Mouse (Mus musculus) heart, embryonic 13.5 days (tissue): ENCODE measurements at regions not wholly inside any gene's neighbourhood (a gene's known extent, or its start where the extent isn't known, plus 50 kb on each side); places are given as distances from the start of the nearest gene placed in this dataset.

Experiments
- ATAC-seq: fragments of 200-750 bp; cut with Nextera tagmentation; 2 replicates; pipeline ENCODE4 v1.8.0; 2017; ENCODE audit warnings: moderate TSS enrichment; ENCODE audit not compliant: insufficient number of reproducible peaks, low FRiP score, low TSS enrichment; ENCODE audit errors: extremely low read depth
- H3K27ac ChIP-seq: fragments of 300-500 bp; sonication (generic); replicated peaks from 2 replicates; pipeline ENCODE4 v1.5.1; 2015; ENCODE audit warnings: moderate library complexity, mild to moderate bottlenecking, inconsistent platforms
- H3K27me3 ChIP-seq: fragments of 300-500 bp; sonication (generic); replicated peaks from 2 replicates; pipeline ENCODE4 v1.6.1; 2015; ENCODE audit warnings: mild to moderate bottlenecking, inconsistent platforms
- H3K36me3 ChIP-seq: fragments of 300-500 bp; sonication (generic); 2 replicates; pipeline ENCODE4 v1.6.1; 2015; ENCODE audit warnings: mild to moderate bottlenecking, inconsistent platforms
- H3K4me1 ChIP-seq: fragments of 300-500 bp; sonication (generic); 2 replicates; pipeline ENCODE4 v1.6.1; 2015; ENCODE audit warnings: inconsistent platforms
- H3K4me2 ChIP-seq: fragments of 300-500 bp; sonication (generic); 2 replicates; pipeline ENCODE4 v1.6.1; 2015; ENCODE audit warnings: inconsistent platforms, mild to moderate bottlenecking, moderate library complexity
- H3K4me3 ChIP-seq: fragments of 300-500 bp; sonication (generic); 2 replicates; pipeline ENCODE4 v1.5.1; 2015; ENCODE audit warnings: moderate library complexity, mild to moderate bottlenecking, inconsistent platforms
- H3K9ac ChIP-seq: fragments of 300-500 bp; sonication (generic); 2 replicates; pipeline ENCODE4 v1.6.1; 2015; ENCODE audit warnings: inconsistent platforms, mild to moderate bottlenecking, moderate library complexity
- H3K9me3 ChIP-seq: fragments of 300-500 bp; sonication (generic); 2 replicates; pipeline ENCODE4 v1.6.1; 2016; ENCODE audit warnings: inconsistent platforms
- WGBS: fragments of 180-500 bp; shearing (Covaris S2); methylation state at CpG from one replicate; pipeline ENCODE4 v1.1.7; 2015; ENCODE audit warnings: mixed read lengths; 5-methylcytosine and 5-hydroxymethylcytosine counted together

- peak; percentile 66; the same call in 1 of the 2 replicates for ATAC-seq
Measured at GRCm38 (mm10) chr6:31658447-31659199, 94.8 kb upstream of the Podxl start.

DNA sequence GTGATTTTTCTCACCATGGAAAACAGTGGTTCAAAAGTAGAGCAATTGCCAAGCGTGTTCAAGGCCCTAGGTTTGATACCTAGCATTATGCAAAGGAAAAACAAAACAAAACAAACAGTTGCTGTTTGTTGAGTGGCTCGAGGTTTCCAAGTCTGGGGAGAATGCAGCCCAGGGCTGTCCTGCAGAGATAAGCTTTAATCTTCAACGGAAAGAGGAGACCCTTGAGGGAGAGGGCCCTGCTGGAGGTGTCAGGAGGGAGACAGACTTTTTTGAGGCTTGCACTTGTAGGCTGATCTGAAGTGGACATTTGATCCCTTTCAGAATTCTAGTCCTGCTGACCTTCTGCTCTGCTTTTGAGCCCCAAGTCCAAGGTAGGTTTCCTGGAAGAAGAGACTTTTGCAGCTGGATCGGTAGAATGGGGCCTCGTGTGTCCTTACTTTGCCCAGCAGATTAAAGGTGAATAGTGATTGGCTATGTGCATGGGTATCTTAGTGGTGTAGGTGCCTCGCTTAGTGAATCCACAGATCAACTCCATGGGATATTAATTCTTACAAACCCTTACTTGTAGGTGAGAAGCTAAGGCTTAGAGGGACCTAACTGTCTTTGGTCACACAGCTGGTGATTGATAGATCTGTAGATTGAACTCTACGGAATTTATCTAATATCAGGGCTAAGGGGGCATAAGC lies 87.2 kb upstream of the Podxl start:
- no peak overlapping the region for H3K9ac ChIP-seq
- H3K9me3 ChIP-seq, result no peaks in the 10 kb centered on the region
- H3K27me3 ChIP-seq, result no peaks in the 10 kb centered on the region
- H3K4me1 ChIP-seq, result 0 out of 2 replicates have a peak, but pooled peaks cover 3% of the 10 kb centered on the region
- no peak overlapping the region for H3K27ac ChIP-seq
- no peak for ATAC-seq
- peak overlapping the region; percentile 42; the same call in 1 of the 2 replicates for H3K4me2 ChIP-seq
- WGBS, result 45% methylated on average over 7 of the region's 7 CpGs
- no peak overlapping the region for H3K4me3 ChIP-seq
- no peaks in the 10 kb centered on the region for H3K36me3 ChIP-seq

More at GRCm38 (mm10) chr6:31658447-31659199, 94.8 kb upstream of the Podxl start:
- no peak overlapping the region for H3K9ac ChIP-seq
- H3K4me3 ChIP-seq, result peak overlapping the region; percentile 23; the same call in 1 of the 2 replicates
- 0 out of 2 replicates have a peak overlapping the region, but pooled peaks have one; percentile 20 for H3K27ac ChIP-seq
- WGBS, result 71% methylated on average over 19 of the region's 19 CpGs
- H3K36me3 ChIP-seq, result no peaks in the 10 kb centered on the region
- H3K27me3 ChIP-seq, result peaks cover 16% of the 10 kb centered on the region
- no peaks in the 10 kb centered on the region for H3K4me1 ChIP-seq
- H3K9me3 ChIP-seq, result no peaks in the 10 kb centered on the region
- peak overlapping the region; percentile 43 for H3K4me2 ChIP-seq

DNA sequence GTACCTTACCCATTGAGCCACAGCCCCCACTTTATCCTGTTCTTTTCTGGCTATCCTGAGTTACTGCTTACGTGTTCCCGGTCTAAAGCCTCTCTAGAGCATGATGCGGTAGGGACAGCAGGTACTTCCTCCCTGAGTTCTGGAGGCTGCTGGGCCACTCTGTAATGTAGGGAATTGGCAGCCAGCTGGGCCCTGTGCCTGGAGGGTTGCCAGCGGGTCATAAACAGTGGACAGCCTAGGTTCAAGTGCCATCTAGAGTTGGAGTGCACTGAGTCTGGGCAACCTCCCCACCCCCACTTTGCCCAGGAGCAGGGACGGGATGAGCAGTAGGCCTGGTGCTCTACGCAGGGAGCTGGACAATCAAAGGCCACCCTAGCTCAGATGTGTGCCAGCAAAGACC lies 81.5 kb upstream of the Podxl start:
- Histone ChIP-seq H3K4me2 (no peak overlapping the region), H3K36me3 (no peaks in the 10 kb centered on the region), H3K4me3 (no peak overlapping the region), H3K27me3 (no peaks in the 10 kb centered on the region), H3K4me1 (peaks cover 18% of the 10 kb centered on the region), H3K9me3 (no peaks in the 10 kb centered on the region), H3K27ac (no peak overlapping the region), H3K9ac (no peak overlapping the region)
- 84% methylated on average over 6 of the region's 6 CpGs for WGBS
- ATAC-seq, result no peak

DNA sequence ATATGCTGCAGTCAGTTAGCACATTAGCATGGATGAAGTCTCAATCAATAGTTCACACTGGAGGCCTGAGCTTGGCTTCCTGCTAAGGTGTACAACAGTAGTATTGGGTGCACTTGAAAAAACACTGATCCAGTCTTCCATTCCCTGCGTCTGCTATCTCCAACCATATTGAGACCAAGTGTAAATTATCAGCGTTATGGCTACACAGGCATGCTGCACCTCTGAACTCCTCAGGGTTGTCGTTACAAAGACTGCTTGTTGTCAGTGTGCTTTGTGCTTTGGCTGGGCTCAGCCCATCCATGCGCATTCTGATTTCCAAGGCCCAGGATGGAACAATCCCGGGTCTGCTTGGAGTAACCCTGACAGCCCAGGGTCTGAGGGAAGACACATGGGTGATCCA lies 80.7 kb upstream of the Podxl start:
- Histone ChIP-seq H3K9ac (no peak overlapping the region), H3K4me3 (no peak overlapping the region), H3K36me3 (no peaks in the 10 kb centered on the region), H3K27ac (no peak overlapping the region), H3K9me3 (no peaks in the 10 kb centered on the region), H3K27me3 (no peaks in the 10 kb centered on the region), H3K4me1 (peaks cover 22% of the 10 kb centered on the region), H3K4me2 (no peak overlapping the region)
- WGBS, result 55% methylated on average over 5 of the region's 5 CpGs
- no peak for ATAC-seq

DNA sequence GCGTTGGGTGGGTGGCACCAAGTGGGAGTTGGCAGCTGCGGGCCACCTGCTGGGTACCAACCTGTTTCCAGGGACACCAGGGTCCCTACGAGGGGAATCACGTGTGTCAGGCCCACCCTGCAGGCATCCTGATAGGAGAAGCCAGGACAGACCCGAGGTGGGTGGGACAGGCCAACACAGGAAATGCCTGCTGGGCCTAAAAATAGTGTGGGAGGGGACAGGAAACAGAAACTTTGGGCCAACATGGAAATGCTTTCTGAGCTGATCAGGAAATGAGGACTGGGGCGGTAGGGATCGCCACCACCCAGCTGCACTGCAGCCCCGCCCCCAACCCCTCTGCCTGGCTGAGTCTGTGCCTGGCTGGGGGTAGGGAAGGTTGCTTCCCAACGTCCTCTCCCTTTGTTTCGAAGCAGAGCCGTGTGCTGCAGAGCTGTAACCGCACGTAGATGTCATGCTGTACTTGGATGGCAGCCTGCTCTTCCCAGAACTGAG lies 78.7 kb upstream of the Podxl start:
- WGBS, result 15% methylated on average over 13 of the region's 13 CpGs
- Histone ChIP-seq H3K9ac (peak overlapping the region; percentile 48; the same call in 1 of the 2 replicates), H3K4me3 (no peak overlapping the region), H3K36me3 (no peaks in the 10 kb centered on the region), H3K27ac (peak overlapping the region; percentile 57), H3K4me1 (peaks cover 38% of the 10 kb centered on the region), H3K4me2 (peak overlapping the region; percentile 57), H3K27me3 (no peaks in the 10 kb centered on the region; the same call in 1 of the 2 replicates), H3K9me3 (no peaks in the 10 kb centered on the region)
- peak; percentile 50 for ATAC-seq

- no peak for ATAC-seq
- peaks cover 48% of the 10 kb centered on the region for H3K4me1 ChIP-seq
- WGBS, result 48% methylated on average over 2 of the region's 2 CpGs
Measured at GRCm38 (mm10) chr6:31640745-31641144, 77.0 kb upstream of the Podxl start.

GRCm38 (mm10) chr6:31639460-31639859 lies 75.7 kb upstream of the Podxl start:
- Histone ChIP-seq H3K27ac (no peak overlapping the region), H3K4me3 (no peak overlapping the region), H3K4me2 (no peak overlapping the region), H3K27me3 (no peaks in the 10 kb centered on the region; the same call in 1 of the 2 replicates), H3K4me1 (peaks cover 42% of the 10 kb centered on the region), H3K9me3 (no peaks in the 10 kb centered on the region), H3K36me3 (no peaks in the 10 kb centered on the region), H3K9ac (no peak overlapping the region)
- 14% methylated on average over 2 of the region's 2 CpGs for WGBS
- ATAC-seq, result no peak; the same call in 1 of the 2 replicates

More at GRCm38 (mm10) chr6:31640745-31641144, 77.0 kb upstream of the Podxl start:
- H3K27ac ChIP-seq, result no peak overlapping the region
- H3K4me3 ChIP-seq, result no peak overlapping the region
- no peaks in the 10 kb centered on the region for H3K36me3 ChIP-seq
- no peaks in the 10 kb centered on the region; the same call in 1 of the 2 replicates for H3K27me3 ChIP-seq
- no peaks in the 10 kb centered on the region for H3K9me3 ChIP-seq
- no peak overlapping the region for H3K9ac ChIP-seq
- H3K4me2 ChIP-seq, result no peak overlapping the region

DNA sequence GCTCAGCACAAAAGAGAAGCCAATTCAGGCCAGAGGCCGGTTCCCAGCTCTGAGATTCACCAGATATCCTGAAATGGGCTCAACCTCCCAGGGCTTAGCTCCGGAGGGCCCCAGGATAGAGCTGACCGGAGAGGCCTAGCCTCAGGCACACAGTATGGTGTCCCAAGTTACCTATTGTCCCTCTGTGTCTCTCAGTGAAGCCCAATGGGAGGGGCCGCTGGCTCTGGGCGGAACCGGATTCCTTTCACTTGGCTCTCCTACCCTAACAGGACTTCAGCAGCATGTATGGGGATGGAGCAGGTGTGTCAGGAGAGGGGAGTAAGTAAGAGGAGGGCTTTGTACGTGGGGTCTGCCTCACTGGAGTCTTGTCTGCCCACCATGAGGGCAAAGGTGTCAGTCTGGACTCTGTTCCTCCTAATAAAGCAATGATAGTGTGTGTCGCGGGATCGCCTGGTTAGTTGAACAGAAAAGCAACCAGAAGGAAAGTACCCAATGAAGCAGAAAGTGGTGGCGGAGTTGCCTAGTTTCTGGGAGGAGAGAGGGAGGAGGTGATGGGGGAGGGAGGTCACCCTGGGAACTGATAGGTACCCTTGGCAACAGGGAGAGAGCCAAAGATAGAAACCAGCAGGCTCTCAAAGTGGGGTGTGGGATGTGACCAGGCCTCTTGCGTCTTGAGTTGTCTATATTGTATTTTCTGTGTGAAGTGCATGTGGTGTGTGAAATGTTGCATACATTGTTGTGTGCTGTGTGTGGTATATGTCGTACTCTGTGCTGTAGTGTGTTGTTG lies 74.8 kb upstream of the Podxl start:
- ATAC-seq, result no peak
- Histone ChIP-seq H3K27ac (0 out of 2 replicates have a peak overlapping the region, but pooled peaks have one; percentile 20), H3K36me3 (no peaks in the 10 kb centered on the region), H3K27me3 (no peaks in the 10 kb centered on the region; the same call in 1 of the 2 replicates), H3K9me3 (no peaks in the 10 kb centered on the region), H3K9ac (no peak overlapping the region), H3K4me2 (peak overlapping the region; percentile 42), H3K4me1 (peaks cover 42% of the 10 kb centered on the region), H3K4me3 (peak overlapping the region; percentile 8; the same call in 1 of the 2 replicates)
- WGBS, result 39% methylated on average over 13 of the region's 13 CpGs

DNA sequence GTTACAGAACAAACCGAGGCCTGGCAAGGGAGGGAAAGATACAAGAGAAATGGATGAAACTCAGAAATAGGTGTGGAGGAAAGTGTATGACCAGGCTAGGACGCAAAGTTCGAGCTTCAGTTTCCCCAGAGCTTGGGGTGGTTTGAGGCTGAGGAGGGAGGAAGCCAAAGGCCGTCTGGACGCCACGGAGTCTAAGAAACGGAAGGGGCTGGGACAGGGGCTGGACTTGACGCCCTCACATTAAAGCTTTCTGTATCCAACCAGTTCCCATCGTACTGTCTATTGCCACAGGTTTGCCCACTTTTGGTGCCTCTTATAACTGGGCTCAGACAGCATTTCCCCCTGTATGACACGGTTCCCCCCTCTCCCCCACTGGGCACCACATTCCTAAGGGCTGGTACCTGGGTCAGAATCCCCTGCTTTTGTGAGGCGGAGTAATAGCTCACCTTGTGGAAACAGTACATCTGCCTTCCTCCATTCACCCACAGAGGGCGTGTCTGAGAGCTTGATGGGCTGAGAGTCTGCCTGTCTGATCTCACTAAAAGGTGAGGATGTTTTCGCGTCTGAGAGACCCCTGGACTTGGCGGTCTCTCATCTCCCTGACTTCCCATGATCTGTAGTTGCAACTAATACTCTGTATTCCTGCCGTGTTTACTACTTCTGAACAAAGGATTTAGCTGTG lies 73.7 kb upstream of the Podxl start:
- H3K27me3 ChIP-seq, result no peaks in the 10 kb centered on the region; the same call in 1 of the 2 replicates
- H3K9ac ChIP-seq, result peak overlapping the region; percentile 33; the same call in 1 of the 2 replicates
- peak overlapping the region; percentile 42 for H3K4me2 ChIP-seq
- no peaks in the 10 kb centered on the region for H3K9me3 ChIP-seq
- peak overlapping the region; percentile 48; the same call in 1 of the 2 replicates for H3K27ac ChIP-seq
- no peak for ATAC-seq
- peaks cover 34% of the 10 kb centered on the region for H3K4me1 ChIP-seq
- peak overlapping the region; percentile 8; the same call in 1 of the 2 replicates for H3K4me3 ChIP-seq
- no peaks in the 10 kb centered on the region for H3K36me3 ChIP-seq
- 16% methylated on average over 16 of the region's 16 CpGs for WGBS

DNA sequence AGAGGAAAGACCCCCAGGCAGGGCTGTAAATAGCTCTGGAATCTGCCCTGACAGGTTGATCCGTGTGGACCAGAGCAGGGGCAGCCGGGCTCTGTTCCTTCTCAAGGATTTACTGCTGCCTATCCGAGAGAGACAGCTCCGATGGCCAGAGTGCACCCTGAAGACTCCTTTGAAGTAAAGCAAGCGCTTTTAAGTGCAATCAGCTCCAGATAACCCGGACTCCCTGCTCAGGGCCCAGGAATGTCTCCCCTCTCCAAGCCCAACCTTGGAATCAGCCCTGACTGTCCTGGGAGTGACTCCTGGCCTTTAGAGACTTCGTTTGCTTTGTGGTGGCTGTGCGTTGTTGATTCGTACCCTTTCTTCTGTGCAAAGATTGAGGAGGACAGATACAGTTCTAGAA lies 73.2 kb upstream of the Podxl start:
- H3K4me1 ChIP-seq, result peaks cover 30% of the 10 kb centered on the region
- H3K27ac ChIP-seq, result peak overlapping the region; percentile 48
- peak overlapping the region; percentile 42; the same call in 1 of the 2 replicates for H3K4me2 ChIP-seq
- ATAC-seq, result no peak
- H3K9me3 ChIP-seq, result no peaks in the 10 kb centered on the region
- peak overlapping the region; percentile 33; the same call in 1 of the 2 replicates for H3K9ac ChIP-seq
- no peak overlapping the region for H3K4me3 ChIP-seq
- H3K27me3 ChIP-seq, result no peaks in the 10 kb centered on the region; the same call in 1 of the 2 replicates
- WGBS, result 14% methylated on average over 9 of the region's 9 CpGs
- H3K36me3 ChIP-seq, result no peaks in the 10 kb centered on the region
